Mouse (Mus musculus) lung, postnatal 0 days (tissue): ENCODE results near the gene Kifc5b.

Experiments used
- CTCF ChIP-seq: IDR thresholded peaks from 2 replicates; pipeline ENCODE4 v1.5.1; 2016; ENCODE audit warnings: antibody characterized with exemption, mild to moderate bottlenecking
- EP300 ChIP-seq: IDR thresholded peaks from 2 replicates; pipeline ENCODE4 v1.6.1; 2016; ENCODE audit warnings: antibody characterized with exemption, mild to moderate bottlenecking, control low read depth

DNA sequence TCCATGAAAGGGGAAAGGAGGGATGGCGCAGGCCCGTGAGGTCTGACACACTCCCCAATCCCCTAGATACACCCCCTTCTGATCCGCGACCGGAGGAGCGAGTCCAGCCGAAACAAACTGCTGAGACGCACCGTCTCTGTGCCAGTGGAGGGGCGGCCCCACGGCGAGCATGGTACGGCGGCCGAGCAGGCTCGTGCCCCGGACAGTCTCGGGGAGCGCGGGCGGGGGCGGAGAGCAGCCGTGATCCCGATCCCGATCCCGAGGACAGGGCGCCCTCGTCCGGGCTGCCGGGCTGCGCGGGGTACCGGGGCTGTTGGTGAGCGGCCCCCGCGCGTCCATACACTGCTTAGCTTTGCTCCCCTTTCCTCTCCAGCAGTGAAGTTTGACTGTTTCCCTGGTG, 29.7 kb downstream of the Kifc5b start:
- TF ChIP-seq CTCF, result peak; percentile 55
- no peak for TF ChIP-seq EP300
